Mouse (Mus musculus): Measurements from ENCODE around the gene Col1a1. TPM values are rescaled to one million over a fixed set of nuclear protein-coding genes. Genes with fewer than 3 reads are reported as not detected.
A peak's percentile ranks its signal among the peaks of the same experiment; 100 is the strongest.

Gene Col1a1
- polyA plus RNA-seq, 1 experiment from 2014 or later, result 64.3 TPM

- no peak for DNase-seq (ENCODE audit: low spot score)
These were observed 38.9 kb downstream of the Col1a1 start for GRCm38 (mm10) chr11:94974951-94975350.

GRCm38 (mm10) chr11:94976199-94976598 lies 40.2 kb downstream of the Col1a1 start, which contains the start of gene Sgca:
Gene Sgca (minus strand): TSS chr11:94976327.
- DNase-seq (ENCODE audit: low spot score), result no peak

DNA sequence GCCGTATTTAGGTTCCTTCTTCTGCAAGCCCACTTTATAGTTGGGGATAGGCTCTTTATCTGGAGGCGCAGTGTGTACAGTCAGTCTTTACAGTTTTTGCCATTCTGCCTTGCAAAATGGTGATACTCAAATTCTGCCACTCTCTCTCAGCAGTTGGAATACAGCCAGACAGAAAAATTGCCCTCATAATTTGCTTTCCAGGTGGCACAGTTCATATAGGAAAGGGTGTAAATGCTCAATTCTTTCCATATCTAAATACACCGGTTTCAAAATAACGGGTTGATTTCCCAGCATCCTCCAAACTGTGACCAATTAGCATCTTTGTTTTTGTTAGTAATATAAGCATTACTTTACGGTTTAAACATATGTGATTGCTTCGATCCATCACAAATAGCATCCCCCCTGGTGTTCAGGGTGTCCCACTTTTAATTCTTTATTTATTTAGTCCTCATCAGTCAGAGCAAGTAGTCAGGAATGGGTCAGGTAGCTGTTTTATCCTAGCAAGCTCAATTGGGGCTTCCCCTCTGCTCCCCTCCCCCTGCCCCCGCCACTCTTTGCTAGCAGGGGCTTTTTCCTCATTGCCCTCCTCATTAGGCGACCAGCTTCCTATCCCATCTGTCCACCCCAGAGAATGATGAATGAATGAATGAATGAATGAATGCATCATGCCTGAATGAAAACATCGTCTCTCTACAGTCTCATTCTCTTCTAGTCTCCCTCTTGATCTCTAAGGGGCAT lies 42.3 kb downstream of the Col1a1 start:
- DNase-seq (ENCODE audit: low spot score), result no peak

GRCm38 (mm10) chr11:94978947-94979346 lies 42.9 kb downstream of the Col1a1 start:
- DNase-seq (ENCODE audit: low spot score), result peak; percentile 94

GRCm38 (mm10) chr11:94979462-94980179 lies 43.6 kb downstream of the Col1a1 start:
- DNase-seq (ENCODE audit: low spot score), result no peak

- no peak for DNase-seq (ENCODE audit: low spot score)
These were observed 49.1 kb downstream of the Col1a1 start for GRCm38 (mm10) chr11:94985140-94985539.

DNA sequence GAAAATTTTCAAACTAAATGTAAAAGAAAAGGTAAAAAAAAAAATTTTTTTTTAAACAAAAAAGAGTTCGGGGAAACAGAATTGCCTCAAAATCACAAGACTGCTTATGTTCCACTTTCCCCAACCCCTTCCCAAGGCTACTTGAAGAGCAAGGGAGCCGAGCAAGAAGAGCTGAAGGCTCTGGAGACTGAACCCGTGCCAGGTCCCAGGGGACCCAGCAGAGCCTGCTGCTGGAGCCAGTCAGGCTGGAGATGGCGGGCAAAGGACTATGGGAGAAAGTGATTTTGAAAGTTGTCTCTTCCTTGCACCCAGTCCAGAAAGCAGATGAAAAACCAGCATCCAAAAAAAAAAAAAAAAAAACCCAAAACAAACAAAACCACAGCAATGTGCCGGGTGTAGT lies 49.8 kb downstream of the Col1a1 start:
- DNase-seq (ENCODE audit: low spot score), result no peak

GRCm38 (mm10) chr11:94986435-94986834 lies 50.4 kb downstream of the Col1a1 start:
- DNase-seq (ENCODE audit: low spot score), result peak; percentile 43

GRCm38 (mm10) chr11:94987341-94987740 lies 51.3 kb downstream of the Col1a1 start:
- DNase-seq (ENCODE audit: low spot score), result no peak

GRCm38 (mm10) chr11:94987851-94988250 lies 51.8 kb downstream of the Col1a1 start:
- DNase-seq (ENCODE audit: low spot score), result no peak

GRCm38 (mm10) chr11:94988780-94989561 lies 52.9 kb downstream of the Col1a1 start:
- peak; percentile 2 for DNase-seq (ENCODE audit: low spot score)

DNA sequence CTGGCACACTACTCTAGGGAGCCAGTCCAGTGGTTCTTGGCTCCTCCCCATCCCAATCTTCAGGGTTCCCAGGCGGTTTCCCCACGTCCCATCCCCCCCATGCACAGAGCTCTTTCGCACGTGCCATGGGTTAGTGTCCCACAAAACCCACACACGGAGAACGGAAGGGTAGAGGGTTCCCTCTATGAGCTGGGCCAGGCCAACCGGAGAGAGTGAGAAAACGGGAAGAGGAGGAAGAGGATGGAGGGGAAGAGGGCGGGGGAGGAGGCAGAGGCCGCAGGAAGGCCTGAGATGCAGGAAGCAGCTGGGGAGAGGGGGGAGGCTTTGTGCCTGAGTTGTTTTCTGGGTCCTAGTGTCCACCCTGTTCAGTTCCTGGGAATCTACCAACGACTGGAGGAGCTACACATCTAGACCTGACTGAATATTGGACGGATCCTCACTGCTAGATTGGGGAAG lies 53.6 kb downstream of the Col1a1 start:
- peak; percentile 87 for DNase-seq (ENCODE audit: low spot score)

DNA sequence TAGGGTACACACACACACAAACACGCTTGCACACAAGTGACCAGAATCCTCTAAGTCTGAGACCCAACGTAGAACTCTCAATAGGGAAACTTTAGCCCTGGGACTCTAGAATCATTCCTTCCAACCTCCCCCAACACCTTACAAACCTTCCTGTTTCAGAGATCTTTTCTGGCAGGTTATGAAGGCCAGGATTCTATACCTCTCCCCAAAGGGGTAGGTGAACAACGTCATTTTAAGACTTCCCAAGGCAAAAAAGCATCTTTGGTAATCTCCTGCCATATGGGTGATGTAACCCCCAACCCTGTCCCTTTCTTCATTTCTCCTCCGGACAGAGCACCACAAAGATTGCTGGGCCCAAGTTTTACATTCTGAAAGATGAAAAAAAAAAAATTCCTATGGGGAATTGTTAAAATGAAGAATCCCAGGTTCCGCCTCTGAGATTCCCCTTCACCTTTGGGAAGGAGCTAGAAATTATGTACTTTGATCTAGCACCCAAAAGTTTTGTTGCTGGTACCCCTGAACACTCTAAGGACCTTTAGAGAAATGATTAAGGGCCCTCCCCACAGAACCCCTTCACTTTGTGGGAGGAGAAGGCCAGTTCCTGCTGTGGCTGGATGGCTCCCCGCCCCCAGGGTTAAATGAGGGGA lies 54.2 kb downstream of the Col1a1 start:
- DNase-seq (ENCODE audit: low spot score), result no peak

DNA sequence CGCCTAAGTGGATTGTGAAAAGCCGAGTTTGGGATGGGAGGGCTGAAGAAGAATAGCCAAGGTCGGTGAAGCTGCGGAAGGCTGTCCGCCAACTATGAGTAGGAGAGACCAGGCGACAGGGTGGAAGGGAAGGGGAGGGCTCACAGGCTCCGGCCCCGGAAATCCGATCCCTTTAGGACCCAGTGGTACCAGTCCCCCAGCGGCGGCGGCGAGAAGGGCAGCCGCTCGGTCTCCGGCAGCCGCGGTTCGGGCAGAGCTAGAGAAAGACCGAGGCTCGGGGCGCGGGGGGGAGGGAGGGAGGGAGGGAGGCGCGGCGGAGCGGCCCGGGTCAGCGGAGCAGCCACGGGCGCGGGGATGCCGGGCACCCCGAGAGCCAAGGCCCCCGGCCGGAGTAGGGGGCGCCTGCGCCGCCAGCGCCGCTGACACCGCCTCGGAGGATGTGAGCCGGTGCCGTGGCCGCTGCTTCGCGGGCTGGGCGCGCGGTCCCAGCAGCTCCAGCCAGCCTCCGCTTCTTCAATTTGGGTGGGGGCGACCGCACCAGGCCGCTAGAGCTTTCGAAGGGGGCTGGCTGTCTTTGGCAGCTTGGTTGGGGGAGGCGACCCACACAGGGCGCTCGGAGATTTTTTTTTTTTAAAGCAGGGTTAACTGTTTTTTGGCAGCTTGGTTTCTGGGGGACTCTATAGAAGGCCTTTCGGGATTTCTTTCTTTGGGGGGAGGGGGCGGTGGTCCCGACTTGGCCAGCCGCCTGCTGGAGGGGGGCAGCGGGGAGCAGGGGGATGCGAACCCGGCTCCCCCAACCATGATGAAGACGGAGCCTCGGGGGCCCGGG lies 54.9 kb downstream of the Col1a1 start, which contains the start of gene Ppp1r9b:
TSS of gene Ppp1r9b (plus strand) at position 287 of the 829 bp plus-strand sequence.
- DNase-seq (ENCODE audit: low spot score), result peak; percentile 88

- DNase-seq (ENCODE audit: low spot score), result peak; percentile 57
These were observed 55.8 kb downstream of the Col1a1 start for GRCm38 (mm10) chr11:94991641-94992479.

GRCm38 (mm10) chr11:94992480-94992753 lies 56.4 kb downstream of the Col1a1 start:
- DNase-seq (ENCODE audit: low spot score), result peak; percentile 18

- DNase-seq (ENCODE audit: low spot score), result peak; percentile 39
These were observed 57.0 kb downstream of the Col1a1 start for GRCm38 (mm10) chr11:94992754-94993606.

GRCm38 (mm10) chr11:94994208-94994814 lies 58.3 kb downstream of the Col1a1 start:
- peak; percentile 2 for DNase-seq (ENCODE audit: low spot score)
